8 mouse cellular contexts compared by ENCODE assay signal in the genomic region with DNA sequence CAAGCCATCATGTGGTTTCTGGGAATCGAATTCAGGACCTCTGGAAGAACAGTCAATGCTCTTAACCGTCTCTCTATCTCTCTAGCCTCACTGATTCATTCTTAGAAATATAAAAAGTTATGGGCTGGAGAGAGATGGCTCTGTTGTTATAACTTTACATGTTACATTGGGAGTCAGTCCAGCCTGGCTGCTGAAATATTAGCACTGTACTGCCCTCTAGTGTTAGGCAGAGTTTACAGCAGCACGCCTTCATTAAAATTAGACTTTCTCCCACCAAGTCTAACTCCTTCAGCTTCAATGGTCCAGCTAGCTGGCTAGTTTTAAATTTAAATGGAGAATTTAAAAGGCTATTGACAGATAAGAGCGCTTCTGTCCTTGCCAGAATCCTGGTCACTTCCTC. TPM values are rescaled to one million over a fixed set of nuclear protein-coding genes. Genes with fewer than 3 reads are reported as not detected.
DNase-seq lines count a peak whose midpoint lies in the region; ATAC-seq and TF ChIP-seq lines count a peak whose summit lies in the region.

No protein-coding gene starts in this region.

- H3K9me3 ChIP-seq in heart, postnatal 0 days (replicated peaks; ENCODE audit: control insufficient read depth, low read length): no peaks in the 10 kb centered on the region
- H3K9me3 ChIP-seq in kidney, postnatal 0 days (replicated peaks; ENCODE audit: low read length): no peaks in the 10 kb centered on the region

- ATAC-seq in heart, postnatal 0 days (ENCODE audit: insufficient read depth, low read depth): no peak
- no peak for ATAC-seq in kidney, postnatal 0 days (replicated peaks; ENCODE audit: low FRiP score, low read depth)
- ATAC-seq in neutrophil, adult 5-6 weeks (ENCODE audit: extremely low read depth, insufficient number of reproducible peaks, low FRiP score, poor library complexity, severe bottlenecking): peak; percentile 59; the same call in 1 of the 2 replicates

- H3K36me3 ChIP-seq in heart, postnatal 0 days (replicated peaks; ENCODE audit: control insufficient read depth, insufficient read depth, low read length): no peaks in the 10 kb centered on the region
- no peaks in the 10 kb centered on the region for H3K36me3 ChIP-seq in thymus, adult 2 months (ENCODE audit: control insufficient read depth, insufficient read depth, low read length)
- H3K36me3 ChIP-seq in kidney, postnatal 0 days (ENCODE audit: insufficient read depth, low read length): no peaks in the 10 kb centered on the region

- no peak overlapping the region for H3K9ac ChIP-seq in heart, postnatal 0 days (replicated peaks; ENCODE audit: low read depth, low read length)
- no peak overlapping the region for H3K9ac ChIP-seq in kidney, postnatal 0 days (ENCODE audit: low read depth, low read length)

- TF ChIP-seq CTCF in heart, postnatal 0 days (IDR thresholded peaks at IDR 0.05; ENCODE audit: low read depth): peak; percentile 79
- TF ChIP-seq CTCF in thymus, adult 2 months (IDR thresholded peaks at IDR 0.05; ENCODE audit: borderline replicate concordance, control insufficient read depth, extremely low read depth, insufficient read depth, low read length, poor library complexity): no peak
- peak; percentile 70 for TF ChIP-seq CTCF in cortical plate, adult 2 months (IDR thresholded peaks at IDR 0.05; ENCODE audit: extremely low read depth, insufficient read depth, low read length)
- peak; percentile 84 for TF ChIP-seq CTCF in kidney, postnatal 0 days (IDR thresholded peaks at IDR 0.05; ENCODE audit: low read depth)

- peak; percentile 61 for DNase-seq in heart, postnatal 0 days (ENCODE audit: low spot score)
- DNase-seq in heart, adult 9 months (ENCODE audit: low spot score in 2 of 2): no peak
- DNase-seq in thymus, adult 2 months: peak; percentile 13
- DNase-seq in thymus, postnatal 36 days: no peak
- DNase-seq in kidney, postnatal 0 days (ENCODE audit: low spot score): peak; percentile 90
- no peak for DNase-seq in spleen, adult 12 weeks (ENCODE audit: low spot score)

- WGBS in heart, postnatal 0 days: 5% methylated on average over 4 of the region's 4 CpGs
- WGBS in thymus, adult 2 months: 7% methylated on average over 4 of the region's 4 CpGs
- 5% methylated on average over 4 of the region's 4 CpGs for WGBS in kidney, postnatal 0 days

- no peak overlapping the region for H3K4me3 ChIP-seq in heart, postnatal 0 days (ENCODE audit: low read depth, low read length)
- no peak overlapping the region for H3K4me3 ChIP-seq in thymus, adult 2 months (ENCODE audit: control insufficient read depth, insufficient read depth, low read length)
- no peak overlapping the region for H3K4me3 ChIP-seq in cortical plate, adult 2 months (ENCODE audit: insufficient read depth, low read length)
- H3K4me3 ChIP-seq in kidney, postnatal 0 days (replicated peaks; ENCODE audit: low read depth, low read length): no peak overlapping the region

- no peak for TF ChIP-seq EP300 in heart, postnatal 0 days (IDR thresholded peaks at IDR 0.05; ENCODE audit: low read depth)

- no peak overlapping the region for H3K27ac ChIP-seq in heart, postnatal 0 days (ENCODE audit: low read depth)
- no peak overlapping the region for H3K27ac ChIP-seq in thymus, adult 2 months (ENCODE audit: control insufficient read depth, insufficient read depth, low read length)
- H3K27ac ChIP-seq in cortical plate, adult 2 months (ENCODE audit: insufficient read depth, low read length): no peak overlapping the region
- H3K27ac ChIP-seq in kidney, postnatal 0 days: no peak overlapping the region

- peaks cover 22% of the 10 kb centered on the region; the same call in 1 of the 2 replicates for H3K27me3 ChIP-seq in heart, postnatal 0 days (ENCODE audit: control insufficient read depth, insufficient read depth, low read length)
- H3K27me3 ChIP-seq in thymus, adult 2 months (ENCODE audit: control insufficient read depth, insufficient read depth, low read length): no peaks in the 10 kb centered on the region
- no peaks in the 10 kb centered on the region; the same call in 1 of the 2 replicates for H3K27me3 ChIP-seq in kidney, postnatal 0 days (ENCODE audit: insufficient read depth, low read length)

- TF ChIP-seq POLR2A in thymus, adult 2 months (IDR thresholded peaks at IDR 0.05; ENCODE audit: control insufficient read depth, extremely low read depth, insufficient read depth, low read length, poor library complexity): no peak
- no peak for TF ChIP-seq POLR2A in cortical plate, adult 2 months (IDR thresholded peaks at IDR 0.05; ENCODE audit: extremely low read depth, insufficient read depth, low read length)

- H3K4me1 ChIP-seq in heart, postnatal 0 days (ENCODE audit: control insufficient read depth, insufficient read depth): no peaks in the 10 kb centered on the region
- H3K4me1 ChIP-seq in thymus, adult 2 months (replicated peaks; ENCODE audit: control insufficient read depth, insufficient read depth, low read length): no peaks in the 10 kb centered on the region
- H3K4me1 ChIP-seq in cortical plate, adult 2 months (ENCODE audit: control insufficient read depth, insufficient read depth, low read length): no peaks in the 10 kb centered on the region
- H3K4me1 ChIP-seq in kidney, postnatal 0 days (replicated peaks; ENCODE audit: insufficient read depth, low read length): 0 out of 2 replicates have a peak, but pooled peaks cover 3% of the 10 kb centered on the region

- no peak overlapping the region for H3K4me2 ChIP-seq in heart, postnatal 0 days (ENCODE audit: low read depth, low read length)
- H3K4me2 ChIP-seq in kidney, postnatal 0 days (ENCODE audit: low read length): no peak overlapping the region

RNA-seq across cellular contexts. Expression of gene Htatip2, which starts 7.8 kb away (rescaled TPM):
- total RNA-seq in heart, postnatal 0 days (2014; rRNA removed; ENCODE audit: low replicate concordance): 2.4 and 3.4 TPM in 2 replicates
- 16.5 and 17.5 TPM in 2 replicates for polyA plus RNA-seq in heart, postnatal 0 days (2015; fragmentation: Nextera tagmentation; extraction: Ambion mirVana)
- polyA plus RNA-seq in thymus, adult 2 months (2012; rRNA removed): 10.6 and 11.9 TPM in 2 replicates
- polyA plus RNA-seq in cortical plate, adult 2 months (2012; rRNA removed): 15.8 and 16.3 TPM in 2 replicates
- 11.3 and 12.6 TPM in 2 replicates for polyA plus RNA-seq in kidney, postnatal 0 days (2015; fragmentation: Nextera tagmentation; extraction: Ambion mirVana)
- 13.4 and 22.3 TPM in 2 replicates for total RNA-seq in neutrophil, adult 5-6 weeks (2017)

RNA-seq across cellular contexts. Expression of gene Prmt3, which starts 27.0 kb away (rescaled TPM):
- total RNA-seq in heart, postnatal 0 days (2014; rRNA removed; ENCODE audit: low replicate concordance): 34.7 and 45.5 TPM in 2 replicates
- polyA plus RNA-seq in heart, postnatal 0 days (2015; fragmentation: Nextera tagmentation; extraction: Ambion mirVana): 27.1 and 28.4 TPM in 2 replicates
- polyA plus RNA-seq in thymus, adult 2 months (2012; rRNA removed): 35.0 and 62.8 TPM in 2 replicates
- 28.0 and 28.7 TPM in 2 replicates for polyA plus RNA-seq in cortical plate, adult 2 months (2012; rRNA removed)
- 50.7 and 52.3 TPM in 2 replicates for polyA plus RNA-seq in kidney, postnatal 0 days (2015; fragmentation: Nextera tagmentation; extraction: Ambion mirVana)
- 30.1 and 38.2 TPM in 2 replicates for total RNA-seq in neutrophil, adult 5-6 weeks (2017)

Comparison
In these comparisons a context has a peak if more than half of its experiments do, and no peak if none do; other contexts are left out.
1. DNase-seq: peak in heart, postnatal 0 days (single experiment), thymus, adult 2 months (single experiment) and kidney, postnatal 0 days (single experiment); none in heart, adult 9 months (0 of 2), thymus, postnatal 36 days (0 of 2) and spleen, adult 12 weeks (single experiment).